Mouse (Mus musculus) kidney, adult 2 months (tissue): ENCODE results near the gene Timm8a2.

Source experiments
- CTCF ChIP-seq: fragments of 200-500 bp; conservative IDR thresholded peaks from 2 replicates; pipeline ENCODE4 v1.5.1; 2011; ENCODE audit warnings: low read depth, mild to moderate bottlenecking, control low read depth, low read length, moderate library complexity, mixed read lengths; ENCODE audit not compliant: insufficient read depth, insufficient read length
- POLR2A ChIP-seq: fragments of 200-500 bp; IDR thresholded peaks from one replicate; pipeline ENCODE4 v1.6.1; 2011; ENCODE audit warnings: low read depth, low read length, control low read depth

- TF ChIP-seq CTCF, result no peak
- no peak for TF ChIP-seq POLR2A
These were observed 5.3 kb upstream of the Timm8a2 start for GRCm38 (mm10) chr14:122028926-122029745.
